In genomic region chr11:97994539-97995100, GRCm38 (mm10) we compare ENCODE assay signal across 8 mouse cellular contexts. TPM values are rescaled to one million over a fixed set of nuclear protein-coding genes. Genes with fewer than 3 reads are reported as not detected.
DNase-seq lines count a peak whose midpoint lies in the region; ATAC-seq and TF ChIP-seq lines count a peak whose summit lies in the region.

No protein-coding gene starts in this region.

- H3K36me3 ChIP-seq in forebrain, embryonic 14.5 days (ENCODE audit: control insufficient read depth, insufficient read depth, low read length): no peaks in the 10 kb centered on the region
- no peaks in the 10 kb centered on the region for H3K36me3 ChIP-seq in hindbrain, embryonic 10.5 days
- no peaks in the 10 kb centered on the region for H3K36me3 ChIP-seq in limb, embryonic 14.5 days (ENCODE audit: control insufficient read depth, insufficient read depth, low read length)
- H3K36me3 ChIP-seq in midbrain, embryonic 15.5 days (replicated peaks): no peaks in the 10 kb centered on the region
- H3K36me3 ChIP-seq in stomach, embryonic 14.5 days (ENCODE audit: control insufficient read depth, insufficient read depth, low read length): no peaks in the 10 kb centered on the region

- H3K4me3 ChIP-seq in forebrain, embryonic 14.5 days (ENCODE audit: low read depth, low read length): peak overlapping the region; percentile 40
- H3K4me3 ChIP-seq in hindbrain, embryonic 10.5 days: peak overlapping the region; percentile 63
- peak overlapping the region; percentile 47 for H3K4me3 ChIP-seq in limb, embryonic 14.5 days (replicated peaks; ENCODE audit: low read length)
- H3K4me3 ChIP-seq in midbrain, embryonic 15.5 days: peak overlapping the region; percentile 41
- H3K4me3 ChIP-seq in stomach, embryonic 14.5 days (ENCODE audit: low read depth, low read length): peak overlapping the region; percentile 39

- WGBS in forebrain, embryonic 14.5 days: 2% methylated on average over 13 of the region's 13 CpGs
- WGBS in hindbrain, embryonic 10.5 days: 5% methylated on average over 13 of the region's 13 CpGs
- 10% methylated on average over 13 of the region's 13 CpGs for WGBS in limb, embryonic 14.5 days
- 7% methylated on average over 13 of the region's 13 CpGs for WGBS in midbrain, embryonic 15.5 days
- 13% methylated on average over 13 of the region's 13 CpGs for WGBS in stomach, embryonic 14.5 days

- H3K27me3 ChIP-seq in forebrain, embryonic 14.5 days (replicated peaks; ENCODE audit: control insufficient read depth, insufficient read depth, low read length): no peaks in the 10 kb centered on the region
- H3K27me3 ChIP-seq in hindbrain, embryonic 10.5 days (ENCODE audit: insufficient read depth, poor library complexity, severe bottlenecking): peaks cover 43% of the 10 kb centered on the region
- H3K27me3 ChIP-seq in limb, embryonic 14.5 days (ENCODE audit: control insufficient read depth, insufficient read depth, low read length): no peaks in the 10 kb centered on the region
- H3K27me3 ChIP-seq in midbrain, embryonic 15.5 days (replicated peaks): peaks cover 9% of the 10 kb centered on the region; the same call in 1 of the 2 replicates
- H3K27me3 ChIP-seq in stomach, embryonic 14.5 days (ENCODE audit: control insufficient read depth, insufficient read depth, low read length): no peaks in the 10 kb centered on the region

- H3K4me2 ChIP-seq in forebrain, embryonic 14.5 days (ENCODE audit: low read length): peak overlapping the region; percentile 84
- peak overlapping the region; percentile 94 for H3K4me2 ChIP-seq in limb, embryonic 14.5 days (replicated peaks; ENCODE audit: low read depth, low read length, severe bottlenecking)
- H3K4me2 ChIP-seq in midbrain, embryonic 15.5 days: peak overlapping the region; percentile 80
- peak overlapping the region; percentile 92 for H3K4me2 ChIP-seq in stomach, embryonic 14.5 days (replicated peaks; ENCODE audit: low read depth, low read length)

- no peak overlapping the region for H3K9ac ChIP-seq in forebrain, embryonic 14.5 days (ENCODE audit: low read length)
- peak overlapping the region; percentile 56; the same call in 1 of the 2 replicates for H3K9ac ChIP-seq in limb, embryonic 14.5 days (ENCODE audit: low read depth, low read length, severe bottlenecking)
- peak overlapping the region; percentile 28; the same call in 1 of the 2 replicates for H3K9ac ChIP-seq in midbrain, embryonic 15.5 days
- H3K9ac ChIP-seq in stomach, embryonic 14.5 days (replicated peaks; ENCODE audit: low read depth, low read length): peak overlapping the region; percentile 4; the same call in 1 of the 2 replicates

- peak; percentile 78 for DNase-seq in layer of hippocampus, adult 11-12 months (ENCODE audit: low spot score)
- DNase-seq in layer of hippocampus, adult 9-10 months (ENCODE audit: low spot score): no peak
- peak; percentile 76 for DNase-seq in c-Kit-positive CD71-positive TER-119-positive erythroid progenitor cells, embryonic 14.5 days (ENCODE audit: low spot score)
- DNase-seq in forebrain, embryonic 14.5 days (ENCODE audit: low spot score): peak; percentile 63
- DNase-seq in hindbrain, embryonic 10.5 days (ENCODE audit: low spot score): peak; percentile 77
- peak; percentile 69 for DNase-seq in limb, embryonic 14.5 days (ENCODE audit: low spot score)

- H3K9me3 ChIP-seq in forebrain, embryonic 14.5 days (replicated peaks; ENCODE audit: control insufficient read depth, low read length): no peaks in the 10 kb centered on the region
- H3K9me3 ChIP-seq in hindbrain, embryonic 10.5 days: no peaks in the 10 kb centered on the region
- H3K9me3 ChIP-seq in limb, embryonic 14.5 days (ENCODE audit: control insufficient read depth, low read length): no peaks in the 10 kb centered on the region
- no peaks in the 10 kb centered on the region for H3K9me3 ChIP-seq in midbrain, embryonic 15.5 days
- no peaks in the 10 kb centered on the region for H3K9me3 ChIP-seq in stomach, embryonic 14.5 days (ENCODE audit: control insufficient read depth, low read depth, low read length)

- H3K27ac ChIP-seq in forebrain, embryonic 14.5 days (ENCODE audit: low read depth, low read length): no peak overlapping the region
- H3K27ac ChIP-seq in hindbrain, embryonic 10.5 days: 0 out of 2 replicates have a peak overlapping the region, but pooled peaks have one; percentile 78
- no peak overlapping the region for H3K27ac ChIP-seq in limb, embryonic 14.5 days (replicated peaks; ENCODE audit: low read depth, low read length)
- H3K27ac ChIP-seq in midbrain, embryonic 15.5 days: no peak overlapping the region
- no peak overlapping the region for H3K27ac ChIP-seq in stomach, embryonic 14.5 days (ENCODE audit: low read length)

- peaks cover 16% of the 10 kb centered on the region for H3K4me1 ChIP-seq in forebrain, embryonic 14.5 days (ENCODE audit: control insufficient read depth, insufficient read depth, low read length)
- H3K4me1 ChIP-seq in hindbrain, embryonic 10.5 days (replicated peaks): peaks cover 34% of the 10 kb centered on the region
- H3K4me1 ChIP-seq in limb, embryonic 14.5 days (ENCODE audit: control insufficient read depth, insufficient read depth, low read length): peaks cover 12% of the 10 kb centered on the region; the same call in 1 of the 2 replicates
- peaks cover 27% of the 10 kb centered on the region for H3K4me1 ChIP-seq in midbrain, embryonic 15.5 days
- peaks cover 19% of the 10 kb centered on the region for H3K4me1 ChIP-seq in stomach, embryonic 14.5 days (ENCODE audit: control insufficient read depth, insufficient read depth, low read length)

- ATAC-seq in forebrain, embryonic 14.5 days: peak; percentile 51
- no peak for ATAC-seq in limb, embryonic 14.5 days (ENCODE audit: low FRiP score, low read depth)
- peak; percentile 61; the same call in 1 of the 2 replicates for ATAC-seq in midbrain, embryonic 15.5 days (replicated peaks)
- peak; percentile 56 for ATAC-seq in stomach, embryonic 14.5 days (ENCODE audit: insufficient number of reproducible peaks, insufficient read depth, low FRiP score, low read depth)

- TF ChIP-seq POLR2A in limb, embryonic 14.5 days (IDR thresholded peaks at IDR 0.05; ENCODE audit: borderline replicate concordance, extremely low read depth, insufficient read depth, insufficient read length): no peak

RNA-seq across cellular contexts. Expression of gene Arl5c, which starts 1.4 kb away (rescaled TPM):
- 2.8 and 4.8 TPM in 2 replicates for polyA plus RNA-seq in forebrain, embryonic 14.5 days (2014; fragmentation: Nextera tagmentation; extraction: Ambion mirVana)
- polyA plus RNA-seq in hindbrain, embryonic 10.5 days (2016; fragmentation: Nextera tagmentation; extraction: Ambion mirVana): 13.3 and 16.2 TPM in 2 replicates
- polyA plus RNA-seq in limb, embryonic 14.5 days (2012; rRNA removed): 2.4 and 2.7 TPM in 2 replicates
- 6.1 and 7.4 TPM in 2 replicates for polyA plus RNA-seq in limb, embryonic 14.5 days (2014; fragmentation: Nextera tagmentation; extraction: Ambion mirVana)
- polyA plus RNA-seq in midbrain, embryonic 15.5 days (2015; fragmentation: Nextera tagmentation; extraction: Ambion mirVana): 9.5 and 10.8 TPM in 2 replicates
- 7.8 and 11.6 TPM in 2 replicates for polyA plus RNA-seq in stomach, embryonic 14.5 days (2014; fragmentation: Nextera tagmentation; extraction: Ambion mirVana)

RNA-seq across cellular contexts. Expression of gene Plxdc1, which starts 8.4 kb away (rescaled TPM):
- polyA plus RNA-seq in forebrain, embryonic 14.5 days (2014; fragmentation: Nextera tagmentation; extraction: Ambion mirVana): 0.48 and 0.84 TPM in 2 replicates
- polyA plus RNA-seq in hindbrain, embryonic 10.5 days (2016; fragmentation: Nextera tagmentation; extraction: Ambion mirVana): 0.11 and 0.24 TPM in 2 replicates
- polyA plus RNA-seq in limb, embryonic 14.5 days (2012; rRNA removed): 1.0 and 1.1 TPM in 2 replicates
- polyA plus RNA-seq in limb, embryonic 14.5 days (2014; fragmentation: Nextera tagmentation; extraction: Ambion mirVana): 1.1 and 1.7 TPM in 2 replicates
- 1.7 and 1.8 TPM in 2 replicates for polyA plus RNA-seq in midbrain, embryonic 15.5 days (2015; fragmentation: Nextera tagmentation; extraction: Ambion mirVana)
- polyA plus RNA-seq in stomach, embryonic 14.5 days (2014; fragmentation: Nextera tagmentation; extraction: Ambion mirVana): 0.38 and 0.56 TPM in 2 replicates

RNA-seq across cellular contexts. Expression of gene Cacnb1, which starts 28.2 kb away (rescaled TPM):
- 22.1 and 29.2 TPM in 2 replicates for polyA plus RNA-seq in forebrain, embryonic 14.5 days (2014; fragmentation: Nextera tagmentation; extraction: Ambion mirVana)
- 7.6 and 22.9 TPM in 2 replicates for polyA plus RNA-seq in hindbrain, embryonic 10.5 days (2016; fragmentation: Nextera tagmentation; extraction: Ambion mirVana)
- 51.4 and 54.1 TPM in 2 replicates for polyA plus RNA-seq in limb, embryonic 14.5 days (2012; rRNA removed)
- 20.9 and 21.5 TPM in 2 replicates for polyA plus RNA-seq in limb, embryonic 14.5 days (2014; fragmentation: Nextera tagmentation; extraction: Ambion mirVana)
- polyA plus RNA-seq in midbrain, embryonic 15.5 days (2015; fragmentation: Nextera tagmentation; extraction: Ambion mirVana): 72.0 and 75.2 TPM in 2 replicates
- polyA plus RNA-seq in stomach, embryonic 14.5 days (2014; fragmentation: Nextera tagmentation; extraction: Ambion mirVana): 7.3 and 9.7 TPM in 2 replicates

RNA-seq across cellular contexts. Expression of gene Rpl19, which starts 31.9 kb away (rescaled TPM):
- polyA plus RNA-seq in forebrain, embryonic 14.5 days (2014; fragmentation: Nextera tagmentation; extraction: Ambion mirVana): 787 and 932 TPM in 2 replicates
- 1,011 and 1,145 TPM in 2 replicates for polyA plus RNA-seq in hindbrain, embryonic 10.5 days (2016; fragmentation: Nextera tagmentation; extraction: Ambion mirVana)
- polyA plus RNA-seq in limb, embryonic 14.5 days (2012; rRNA removed): 1,201 and 1,869 TPM in 2 replicates
- 1,151 and 1,199 TPM in 2 replicates for polyA plus RNA-seq in limb, embryonic 14.5 days (2014; fragmentation: Nextera tagmentation; extraction: Ambion mirVana)
- polyA plus RNA-seq in midbrain, embryonic 15.5 days (2015; fragmentation: Nextera tagmentation; extraction: Ambion mirVana): 622 and 634 TPM in 2 replicates
- polyA plus RNA-seq in stomach, embryonic 14.5 days (2014; fragmentation: Nextera tagmentation; extraction: Ambion mirVana): 1,095 and 1,157 TPM in 2 replicates

RNA-seq across cellular contexts. Expression of gene Stac2, which starts 58.6 kb away (rescaled TPM):
- polyA plus RNA-seq in forebrain, embryonic 14.5 days (2014; fragmentation: Nextera tagmentation; extraction: Ambion mirVana): 1.1 and 2.4 TPM in 2 replicates
- 1.1 and 1.5 TPM in 2 replicates for polyA plus RNA-seq in hindbrain, embryonic 10.5 days (2016; fragmentation: Nextera tagmentation; extraction: Ambion mirVana)
- polyA plus RNA-seq in limb, embryonic 14.5 days (2012; rRNA removed): 1.4 and 1.6 TPM in 2 replicates
- polyA plus RNA-seq in limb, embryonic 14.5 days (2014; fragmentation: Nextera tagmentation; extraction: Ambion mirVana): 0.70 and 1.0 TPM in 2 replicates
- polyA plus RNA-seq in midbrain, embryonic 15.5 days (2015; fragmentation: Nextera tagmentation; extraction: Ambion mirVana): 2.6 and 3.9 TPM in 2 replicates
- 0.30 and 0.32 TPM in 2 replicates for polyA plus RNA-seq in stomach, embryonic 14.5 days (2014; fragmentation: Nextera tagmentation; extraction: Ambion mirVana)
